Mouse (Mus musculus) MEL (cell line): ENCODE data around the gene Tesk1. TPM values are rescaled to one million over a fixed set of nuclear protein-coding genes. Genes with fewer than 3 reads are reported as not detected.

Experiments used
- DNase-seq: peaks from one replicate; pipeline ENCODE4 v3.0.0; 2011; ENCODE audit warnings: low read depth, low spot score
- H3K27ac ChIP-seq: 2 replicates; pipeline ENCODE4 v1.5.1; 2012; ENCODE audit warnings: low read depth, mild to moderate bottlenecking, control low read depth, low read length, moderate library complexity; ENCODE audit not compliant: control insufficient read depth
- H3K27me3 ChIP-seq, 2 experiments: fragments of 150-350 bp in 1 of 2; sonication (generic) in 1 of 2; 2 replicates each; pipeline ENCODE4 v1.6.1; 2012; ENCODE audit warnings: low read length in 2 of 2, mild to moderate bottlenecking in 2 of 2, improper control_type of control experiment in 1 of 2, moderate library complexity in 1 of 2; ENCODE audit not compliant: insufficient read depth in 2 of 2, control insufficient read depth in 1 of 2
- H3K36me3 ChIP-seq, 2 experiments: 2 replicates each; pipeline ENCODE4 v1.6.1; 2012 to 2014; ENCODE audit warnings: low read length in 2 of 2, improper control_type of control experiment in 1 of 2, inconsistent platforms in 1 of 2, mild to moderate bottlenecking in 1 of 2; ENCODE audit not compliant: insufficient read depth in 2 of 2, control insufficient read depth in 1 of 2
- H3K4me1 ChIP-seq, 2 experiments: fragments of 150-350 bp in 1 of 2; sonication (generic) in 1 of 2; 2 replicates each; pipeline ENCODE4 v1.6.1; 2012; ENCODE audit warnings: low read length in 2 of 2, improper control_type of control experiment in 1 of 2, mild to moderate bottlenecking in 1 of 2; ENCODE audit not compliant: insufficient read depth in 2 of 2, control insufficient read depth in 1 of 2
- H3K4me3 ChIP-seq, 2 experiments: fragments of 150-350 bp in 1 of 2; sonication (generic) in 1 of 2; 2 replicates each; pipeline ENCODE4 v1.5.1; 2012; ENCODE audit warnings: low read depth in 2 of 2, low read length in 2 of 2, mild to moderate bottlenecking in 2 of 2, moderate library complexity in 2 of 2, control low read depth in 1 of 2, improper control_type of control experiment in 1 of 2; ENCODE audit not compliant: control insufficient read depth in 1 of 2, insufficient read depth in 1 of 2
- H3K79me2 ChIP-seq: 2 replicates; pipeline ENCODE4 v1.6.1; 2012; ENCODE audit warnings: mild to moderate bottlenecking, low read length, moderate library complexity; ENCODE audit not compliant: control insufficient read depth, poor library complexity, insufficient read depth
- H3K9ac ChIP-seq: 2 replicates; pipeline ENCODE4 v1.6.1; 2012; ENCODE audit warnings: low read depth, mild to moderate bottlenecking, control low read depth, low read length, moderate library complexity; ENCODE audit not compliant: control insufficient read depth, poor library complexity, severe bottlenecking
- H3K9me3 ChIP-seq: fragments of 150-350 bp; sonication (generic); replicated peaks from 2 replicates; pipeline ENCODE4 v1.6.1; 2012; ENCODE audit warnings: mild to moderate bottlenecking, low read length, improper control_type of control experiment, moderate library complexity; ENCODE audit not compliant: insufficient read depth
- CHD2 ChIP-seq: IDR thresholded peaks from 2 replicates; pipeline ENCODE4 v1.6.1; 2011; ENCODE audit warnings: low read length, improper control_type of control experiment
- CTCF ChIP-seq, 3 experiments: IDR thresholded peaks in 2 of 3; conservative IDR thresholded peaks in 1 of 3; 2 replicates each; pipeline ENCODE4 v1.5.1; 2011 to 2012; ENCODE audit warnings: low read length in 3 of 3, low read depth in 2 of 3, mild to moderate bottlenecking in 2 of 3, improper control_type of control experiment in 1 of 3, inconsistent platforms in 1 of 3, mixed read lengths in 1 of 3, moderate library complexity in 1 of 3; ENCODE audit not compliant: control insufficient read depth in 1 of 3, insufficient read depth in 1 of 3, poor library complexity in 1 of 3, severe bottlenecking in 1 of 3
- E2F4 ChIP-seq: IDR thresholded peaks from 2 replicates; pipeline ENCODE4 v1.6.1; 2011; ENCODE audit warnings: low read depth, low read length, improper control_type of control experiment, borderline replicate concordance
- ETS1 ChIP-seq: IDR thresholded peaks from 2 replicates; pipeline ENCODE4 v1.6.1; 2012; ENCODE audit warnings: low read depth, mild to moderate bottlenecking, inconsistent platforms, low read length, improper control_type of control experiment, moderate library complexity
- GATA1 ChIP-seq: IDR thresholded peaks from 2 replicates; pipeline ENCODE4 v1.6.1; 2011; ENCODE audit warnings: low read depth, low read length, improper control_type of control experiment
- HCFC1 ChIP-seq: IDR thresholded peaks from 2 replicates; pipeline ENCODE4 v1.6.1; 2012; ENCODE audit warnings: low read depth, mild to moderate bottlenecking, inconsistent platforms, low read length, improper control_type of control experiment, moderate library complexity
- JUND ChIP-seq: IDR thresholded peaks from 2 replicates; pipeline ENCODE4 v1.6.1; 2011; ENCODE audit warnings: low read depth, mild to moderate bottlenecking, improper control_type of control experiment, low read length
- MAZ ChIP-seq: IDR thresholded peaks from 2 replicates; pipeline ENCODE4 v1.6.1; 2012; ENCODE audit warnings: low read depth, mild to moderate bottlenecking, inconsistent platforms, low read length, improper control_type of control experiment
- MEF2A ChIP-seq: IDR thresholded peaks from 2 replicates; pipeline ENCODE4 v1.6.1; 2014; ENCODE audit warnings: low read depth, mild to moderate bottlenecking, inconsistent platforms, low read length, improper control_type of control experiment; ENCODE audit not compliant: poor library complexity, insufficient replicate concordance, severe bottlenecking; ENCODE audit errors: extremely low read depth
- MYB ChIP-seq: IDR thresholded peaks from 2 replicates; pipeline ENCODE4 v1.6.1; 2011; ENCODE audit warnings: mild to moderate bottlenecking, low read depth, low read length, improper control_type of control experiment
- MYC ChIP-seq: IDR thresholded peaks from 2 replicates; pipeline ENCODE4 v1.6.1; 2011; ENCODE audit warnings: low read depth, mild to moderate bottlenecking, low read length, improper control_type of control experiment, moderate library complexity
- NELFE ChIP-seq: IDR thresholded peaks from 2 replicates; pipeline ENCODE4 v1.6.1; 2011; ENCODE audit warnings: low read depth, low read length, improper control_type of control experiment
- RAD21 ChIP-seq: IDR thresholded peaks from 2 replicates; pipeline ENCODE4 v1.6.1; 2011; ENCODE audit warnings: mild to moderate bottlenecking, low read depth, low read length, improper control_type of control experiment
- RCOR1 ChIP-seq: IDR thresholded peaks from 2 replicates; pipeline ENCODE4 v1.6.1; 2012; ENCODE audit warnings: low read depth, mild to moderate bottlenecking, inconsistent platforms, low read length, improper control_type of control experiment
- SMC3 ChIP-seq: IDR thresholded peaks from 2 replicates; pipeline ENCODE4 v1.6.1; 2011; ENCODE audit warnings: low read depth, low read length, improper control_type of control experiment
- TAL1 ChIP-seq: IDR thresholded peaks from 2 replicates; pipeline ENCODE4 v1.6.1; 2012; ENCODE audit warnings: mild to moderate bottlenecking, inconsistent platforms, low read length, moderate library complexity, mixed read lengths
- UBTF ChIP-seq: IDR thresholded peaks from 2 replicates; pipeline ENCODE4 v1.6.1; 2012; ENCODE audit warnings: low read depth, mild to moderate bottlenecking, inconsistent platforms, low read length, improper control_type of control experiment, moderate library complexity, borderline replicate concordance; ENCODE audit not compliant: insufficient read depth
- USF2 ChIP-seq, 2 experiments: IDR thresholded peaks; 2 replicates each; pipeline ENCODE4 v1.6.1; 2011 to 2012; ENCODE audit warnings: improper control_type of control experiment in 2 of 2, low read length in 2 of 2, borderline replicate concordance in 1 of 2, inconsistent platforms in 1 of 2, low read depth in 1 of 2, mild to moderate bottlenecking in 1 of 2; ENCODE audit not compliant: insufficient read depth in 1 of 2
- ZMIZ1 ChIP-seq: IDR thresholded peaks from 2 replicates; pipeline ENCODE4 v1.6.1; 2012; ENCODE audit warnings: low read depth, mild to moderate bottlenecking, inconsistent platforms, low read length, improper control_type of control experiment, moderate library complexity
- ZNF384 ChIP-seq: IDR thresholded peaks from 2 replicates; pipeline ENCODE4 v1.6.1; 2012; ENCODE audit warnings: low read depth, mild to moderate bottlenecking, inconsistent platforms, low read length, improper control_type of control experiment
- polyA plus RNA-seq, 2 experiments: library from polyadenylated mRNA; stranded (reverse) in 1 of 2; unstranded in 1 of 2; fragments of >175 nt in 1 of 2; fragments of >200 nt in 1 of 2; gene quantifications; 2 replicates each; pipeline versions ENCODE4 v1.2.1 to v1.2.4; 2012; ENCODE audit warnings: low replicate concordance in 2 of 2, low read depth in 1 of 2; ENCODE audit not compliant: insufficient read length in 2 of 2, insufficient read depth in 1 of 2, missing spikeins in 1 of 2
- total RNA-seq: library from RNA; depleted of rRNA; stranded (reverse); fragments of 300-350 nt; gene quantifications from 2 replicates; pipeline ENCODE4 v1.2.3, GENCODE M21; 2012

Gene Tesk1
- total and polyA plus RNA-seq, 3 experiments: 9.1 to 24.6 TPM; not detected in 1

DNA sequence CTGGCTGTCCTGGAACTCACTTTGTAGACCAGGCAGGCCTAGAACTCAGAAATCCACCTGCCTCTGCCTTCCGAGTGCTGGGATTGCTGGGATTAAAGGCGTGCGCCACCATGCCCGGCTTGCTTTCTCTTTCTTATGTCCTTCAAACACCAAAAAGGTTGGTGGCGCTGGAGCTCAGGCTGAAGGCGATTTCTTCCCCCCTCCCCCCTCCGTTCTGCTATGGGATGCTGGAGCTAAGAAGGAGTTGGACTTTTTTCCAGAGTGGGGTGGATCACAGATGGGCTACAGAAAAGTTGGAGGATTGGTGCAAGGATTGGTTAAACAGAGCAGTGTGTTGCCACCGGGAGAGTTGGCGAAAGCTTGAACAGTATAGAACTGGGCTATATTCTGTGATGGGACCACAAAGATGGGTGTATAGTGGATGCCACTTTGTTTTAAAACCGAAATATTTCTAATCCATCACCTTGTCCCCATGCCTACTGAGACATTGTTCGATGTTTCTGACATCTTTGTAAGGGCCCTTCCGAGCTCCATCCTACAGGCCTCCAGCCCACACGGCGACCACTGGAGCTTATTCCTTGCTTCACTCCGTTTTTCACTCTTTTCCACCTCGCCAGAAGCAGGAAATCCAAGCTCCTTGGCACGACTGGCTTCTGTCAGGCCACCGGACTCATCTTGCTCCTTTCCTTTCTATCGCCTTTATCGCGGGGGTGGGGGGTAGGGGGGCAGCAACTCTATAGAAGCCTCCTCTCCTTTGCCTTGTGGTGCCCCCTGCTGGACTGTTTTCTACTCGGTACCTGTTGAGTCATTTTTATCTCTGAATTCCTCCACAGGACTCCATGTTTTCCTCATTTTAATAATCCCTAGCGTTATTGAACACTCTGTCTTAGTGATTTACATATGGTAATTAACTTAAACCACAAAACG is 37.4 kb downstream of the Tesk1 start (continued):
- TF ChIP-seq MEF2A (no peak), RAD21 (peak; percentile 69), USF2 (IDR thresholded peaks at IDR 0.05; ENCODE audit: borderline replicate concordance in 1 of 2, insufficient read depth in 1 of 2, low read depth in 1 of 2, low read length in 2 of 2) (no peak), HCFC1 (0 out of 2 replicates have a peak, but pooled peaks have one; percentile 27), NELFE (no peak; the same call in 1 of the 2 replicates), CHD2 (no peak), ZNF384 (no peak), CTCF (IDR thresholded peaks at IDR 0.05 in 2 of 3, conservative IDR thresholded peaks at IDR 0.05 in 1 of 3; ENCODE audit: control insufficient read depth in 1 of 3, insufficient read depth in 1 of 3, low read depth in 2 of 3, low read length in 3 of 3, poor library complexity in 1 of 3, severe bottlenecking in 1 of 3) (peak; percentile 63 to 86 (median 76)), SMC3 (peak; percentile 68), TAL1 (no peak), ETS1 (no peak; the same call in 1 of the 2 replicates), GATA1 (peak; percentile 59), MYB (no peak), ZMIZ1 (peak; percentile 79; the same call in 1 of the 2 replicates), E2F4 (no peak)

GRCm38 (mm10) chr4:43480985-43481384 is 39.2 kb downstream of the Tesk1 start:
- Histone ChIP-seq H3K36me3 (peaks cover 0 to 11% of the 10 kb centered on the region in 2 experiments; a peak in 2 of 4 replicates), H3K4me3 (no peak overlapping the region), H3K9ac (no peak overlapping the region), H3K9me3 (no peaks in the 10 kb centered on the region), H3K4me1 (peaks cover 0 to 17% of the 10 kb centered on the region in 2 experiments; a peak in 2 of 4 replicates), H3K27ac (no peak overlapping the region), H3K79me2 (no peaks in the 10 kb centered on the region), H3K27me3 (no peaks in the 10 kb centered on the region)
- DNase-seq: no peak
- TF ChIP-seq MYC (no peak), MYB (no peak), JUND (no peak), ZMIZ1 (no peak), UBTF (no peak), HCFC1 (no peak), USF2 (IDR thresholded peaks at IDR 0.05; ENCODE audit: borderline replicate concordance in 1 of 2, insufficient read depth in 1 of 2, low read depth in 1 of 2, low read length in 2 of 2) (no peak), ETS1 (no peak), MAZ (no peak), ZNF384 (no peak), RCOR1 (no peak)
